Mouse (Mus musculus): ENCODE results near the gene Pdlim7.

GRCm38 (mm10) chr13:55555921-55556320 is 42.4 kb upstream of the Pdlim7 start:
- TF ChIP-seq CTCF (IDR thresholded peaks at IDR 0.05; ENCODE audit: insufficient read depth, low read length) (no peak), POLR2A (IDR thresholded peaks at IDR 0.05; ENCODE audit: borderline replicate concordance, extremely low read depth, low read depth, low read length) (no peak)
